21 mouse cellular contexts compared by ENCODE assay signal in the genomic region with DNA sequence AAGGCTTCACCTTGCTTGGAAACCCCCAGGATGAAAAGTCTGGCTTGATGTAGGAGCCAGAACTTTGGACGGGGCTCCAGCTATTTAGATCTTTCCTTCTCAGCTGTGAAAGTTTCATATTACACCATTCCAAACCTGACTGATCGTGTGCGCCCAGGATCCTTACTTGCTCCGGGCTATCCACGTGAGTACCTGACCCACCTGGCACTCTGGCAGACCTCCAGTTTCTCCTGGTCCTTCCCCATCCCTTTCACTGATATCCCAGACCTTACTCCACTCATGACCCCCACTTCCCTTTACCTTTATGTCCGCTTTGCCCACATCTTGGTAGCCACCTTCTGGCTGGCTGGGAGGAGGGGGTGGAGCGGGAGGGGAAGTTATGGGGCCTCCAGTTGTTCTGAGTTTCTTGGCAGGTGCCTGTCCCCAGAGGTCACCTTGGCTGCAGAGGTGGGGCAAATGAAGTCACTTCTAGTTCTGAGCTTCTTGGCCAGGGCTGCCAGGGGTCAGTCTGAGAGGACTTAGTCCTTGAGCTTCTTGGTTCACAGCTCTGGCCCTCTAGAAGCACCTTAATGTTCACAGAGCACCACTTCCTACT. TPM values are rescaled to one million over a fixed set of nuclear protein-coding genes. Genes with fewer than 3 reads are reported as not detected.
A peak's percentile ranks its signal among the peaks of the same experiment; 100 is the strongest.
DNase-seq lines count a peak whose midpoint lies in the region; ATAC-seq and TF ChIP-seq lines count a peak whose summit lies in the region.
"Had no signal": no experiment of that assay in that cellular context is flagged by ENCODE, and none has a peak within 500 bp of the region (broad histone marks: within the 10 kb centered on the region; RNA-seq: fewer than 3 reads in every experiment).

No protein-coding gene starts in this region.

- no peak overlapping the region for H3K4me2 ChIP-seq in kidney, embryonic 15.5 days
- no peak overlapping the region for H3K4me2 ChIP-seq in myocyte (ENCODE audit: low read depth)
- H3K4me2 ChIP-seq: embryonic facial prominence, embryonic 15.5 days; hindbrain, embryonic 14.5 days; intestine, embryonic 15.5 days; neural tube, embryonic 12.5 days had no signal

- H3ac ChIP-seq in myocyte (ENCODE audit: control insufficient read depth, insufficient read length): no peak overlapping the region

- no peak for TF ChIP-seq POLR2A in myocyte (IDR thresholded peaks at IDR 0.05; ENCODE audit: insufficient read length, low read depth)

- peaks cover 7% of the 10 kb centered on the region; the same call in 1 of the 2 replicates for H3K4me1 ChIP-seq in kidney, embryonic 15.5 days
- H3K4me1 ChIP-seq: forebrain, embryonic 10.5 days; intestine, embryonic 15.5 days; neural tube, embryonic 12.5 days had no signal

- H3K27ac ChIP-seq in kidney, embryonic 15.5 days: peak overlapping the region; percentile 63
- H3K27ac ChIP-seq: embryonic facial prominence, embryonic 15.5 days; forebrain, embryonic 10.5 days; heart, embryonic 10.5 days; hindbrain, embryonic 14.5 days; intestine, embryonic 15.5 days; neural tube, embryonic 12.5 days had no signal

- intact Hi-C loops in left cerebral cortex, postnatal 25 days (cut with DNase I): loop anchor here (10.0 kb wide), 1 partner anchor 101 kb away; no protein-coding TSS in a partner anchor

- H3K79me2 ChIP-seq in myocyte (ENCODE audit: control insufficient read depth, insufficient read depth): no peaks in the 10 kb centered on the region

- no peak for ATAC-seq in cerebellum, adult (ENCODE audit: insufficient number of reproducible peaks, low FRiP score, low TSS enrichment)
- ATAC-seq in kidney, embryonic 15.5 days (replicated peaks; ENCODE audit: low FRiP score): peak; percentile 13; the same call in 1 of the 2 replicates
- ATAC-seq: activated CD4-positive, CD25-positive, alpha-beta regulatory T cell, adult 4 months; intestine, embryonic 15.5 days had no signal

- H3K4me3 ChIP-seq in kidney, embryonic 15.5 days (replicated peaks): no peak overlapping the region
- H3K4me3 ChIP-seq in myocyte: no peak overlapping the region
- H3K4me3 ChIP-seq: embryonic facial prominence, embryonic 15.5 days; forebrain, embryonic 10.5 days; heart, embryonic 10.5 days; intestine, embryonic 15.5 days; neural tube, embryonic 12.5 days had no signal

- no peak overlapping the region for H3K9ac ChIP-seq in kidney, embryonic 15.5 days
- H3K9ac ChIP-seq: embryonic facial prominence, embryonic 15.5 days; hindbrain, embryonic 14.5 days; intestine, embryonic 15.5 days; neural tube, embryonic 12.5 days had no signal

- H3K9me3 ChIP-seq in kidney, embryonic 15.5 days (replicated peaks): no peaks in the 10 kb centered on the region
- H3K9me3 ChIP-seq: embryonic facial prominence, embryonic 15.5 days; forebrain, embryonic 10.5 days; heart, embryonic 10.5 days; intestine, embryonic 15.5 days; neural tube, embryonic 12.5 days had no signal

- H3K36me3 ChIP-seq in kidney, embryonic 15.5 days: peaks cover 9% of the 10 kb centered on the region; the same call in 1 of the 2 replicates
- no peaks in the 10 kb centered on the region for H3K36me3 ChIP-seq in myocyte (ENCODE audit: control insufficient read depth, insufficient read depth)

- H3K27me3 ChIP-seq in kidney, embryonic 15.5 days: no peaks in the 10 kb centered on the region
- no peaks in the 10 kb centered on the region for H3K27me3 ChIP-seq in myocyte (ENCODE audit: control insufficient read depth, insufficient read depth, insufficient read length)
- H3K27me3 ChIP-seq: embryonic facial prominence, embryonic 15.5 days; intestine, embryonic 15.5 days; neural tube, embryonic 12.5 days had no signal

- peak; percentile 49 to 67 for DNase-seq in cerebellum, postnatal 14 days
- peak; percentile 77 for DNase-seq in kidney, adult 18-20 months
- no peak for DNase-seq in left cerebral cortex, postnatal 25 days (ENCODE audit: low spot score in 2 of 2)
- DNase-seq in heart, postnatal 4 days: no peak
- DNase-seq: adrenal gland, postnatal 36 days; gastrocnemius, postnatal 14 days; heart, postnatal 14 days; layer of hippocampus, adult 9-11 months; lung, postnatal 10 days; thymus, postnatal 36 days had no signal

- 52% methylated on average over 7 of the region's 7 CpGs for WGBS in kidney, embryonic 15.5 days

TF ChIP-seq in myocyte, 11 proteins besides CTCF, POLR2A, EP300 and RAD21:
- no peak for TF ChIP-seq TCF3 (IDR thresholded peaks at IDR 0.05; ENCODE audit: insufficient read length, low read depth)
- peak; percentile 49 for TF ChIP-seq POLR2AphosphoS2 (IDR thresholded peaks at IDR 0.05; ENCODE audit: insufficient read length, low read depth)
TF ChIP-seq in myocyte: peak in this region for 1.

RNA-seq across cellular contexts. Expression of a gene that starts 13.9 kb away (rescaled TPM):
- polyA plus RNA-seq in kidney, embryonic 15.5 days (2015; fragmentation: Nextera tagmentation; extraction: Ambion mirVana): 37.4 and 39.7 TPM in 2 replicates
- polyA plus RNA-seq in myocyte (2012; fragmentation: generic; extraction: Trizol): 79.5 TPM
- 10 to 100 TPM; 86.6 to 88.2 TPM for total RNA-seq in left cerebral cortex, postnatal 25 days (2021)
- total RNA-seq in heart, postnatal 4 days (2021): 10 to 100 TPM; 22.6 to 24.8 TPM

RNA-seq across cellular contexts. Expression of a gene that starts 19.9 kb away (rescaled TPM):
- 88.2 and 98.1 TPM in 2 replicates for polyA plus RNA-seq in kidney, embryonic 15.5 days (2015; fragmentation: Nextera tagmentation; extraction: Ambion mirVana)
- 59.3 TPM for polyA plus RNA-seq in myocyte (2012; fragmentation: generic; extraction: Trizol)
- 100 to 1,000 TPM; 200 to 206 TPM for total RNA-seq in left cerebral cortex, postnatal 25 days (2021)
- total RNA-seq in heart, postnatal 4 days (2021): 100 to 1,000 TPM; 170 to 187 TPM

RNA-seq across cellular contexts. Expression of a gene that starts 31.0 kb away (rescaled TPM):
- 0.19 and 0.83 TPM in 2 replicates for polyA plus RNA-seq in kidney, embryonic 15.5 days (2015; fragmentation: Nextera tagmentation; extraction: Ambion mirVana)
- polyA plus RNA-seq in myocyte (2012; fragmentation: generic; extraction: Trizol): 0.08 TPM
- not detected for total RNA-seq in left cerebral cortex, postnatal 25 days (2021)
- not detected for total RNA-seq in heart, postnatal 4 days (2021)
- total RNA-seq: adrenal gland, postnatal 36 days; gastrocnemius, postnatal 14 days; megakaryocyte-erythroid progenitor cell, adult 5-6 weeks had no signal

Comparison
In these comparisons a context has a peak if more than half of its experiments do, and no peak if none do; other contexts are left out.
1. DNase-seq: peak in cerebellum, postnatal 14 days (2 of 2) and kidney, adult 18-20 months (single experiment); none in left cerebral cortex, postnatal 25 days (0 of 2) and heart, postnatal 4 days (single experiment).